15 mouse cellular contexts compared by ENCODE assay signal in genomic region chr9:25498770-25499169, GRCm38 (mm10). TPM values are rescaled to one million over a fixed set of nuclear protein-coding genes. Genes with fewer than 3 reads are reported as not detected.
DNase-seq lines count a peak whose midpoint lies in the region; ATAC-seq and TF ChIP-seq lines count a peak whose summit lies in the region.
"Had no signal": no experiment of that assay in that cellular context is flagged by ENCODE, and none has a peak within 500 bp of the region (broad histone marks: within the 10 kb centered on the region; RNA-seq: fewer than 3 reads in every experiment).

No protein-coding gene starts in this region.

- H3K36me3 ChIP-seq in intestine, postnatal 0 days (ENCODE audit: control insufficient read depth, insufficient read depth) = no peaks in the 10 kb centered on the region
- H3K36me3 ChIP-seq in intestine, embryonic 15.5 days = no peaks in the 10 kb centered on the region
- H3K36me3 ChIP-seq: liver, embryonic 15.5 days; midbrain, embryonic 12.5 days had no signal

- H3K27me3 ChIP-seq in intestine, postnatal 0 days (replicated peaks; ENCODE audit: control insufficient read depth, insufficient read depth, low read length) = no peaks in the 10 kb centered on the region
- no peaks in the 10 kb centered on the region for H3K27me3 ChIP-seq in intestine, embryonic 15.5 days (replicated peaks)
- H3K27me3 ChIP-seq: liver, embryonic 15.5 days; midbrain, embryonic 12.5 days had no signal

- no peak overlapping the region for H3K4me2 ChIP-seq in intestine, postnatal 0 days (replicated peaks; ENCODE audit: low read depth)
- H3K4me2 ChIP-seq in intestine, embryonic 15.5 days (replicated peaks) = no peak overlapping the region
- H3K4me2 ChIP-seq: liver, embryonic 15.5 days; midbrain, embryonic 12.5 days had no signal

- no peak overlapping the region for H3K27ac ChIP-seq in intestine, postnatal 0 days (ENCODE audit: low read depth, low read length)
- no peak overlapping the region for H3K27ac ChIP-seq in intestine, embryonic 15.5 days
- H3K27ac ChIP-seq: liver, embryonic 15.5 days; midbrain, embryonic 12.5 days had no signal

- no peaks in the 10 kb centered on the region for H3K9me3 ChIP-seq in intestine, postnatal 0 days (ENCODE audit: control insufficient read depth)
- no peaks in the 10 kb centered on the region for H3K9me3 ChIP-seq in intestine, embryonic 15.5 days
- H3K9me3 ChIP-seq: heart, embryonic 10.5 days; liver, embryonic 15.5 days; midbrain, embryonic 12.5 days had no signal

- peak; percentile 47; the same call in 1 of the 2 replicates for ATAC-seq in intestine, postnatal 0 days
- ATAC-seq in intestine, embryonic 15.5 days = no peak
- ATAC-seq: forebrain, embryonic 16.5 days had no signal

- peak; percentile 37 for DNase-seq in embryo, embryonic 10 days (ENCODE audit: low spot score)
- DNase-seq in embryo, embryonic 9.5 days (ENCODE audit: extremely low spot score) = no peak
- DNase-seq in adrenal gland, postnatal 36 days = peak; percentile 52 to 63
- DNase-seq in kidney, postnatal 10 days = peak; percentile 59
- DNase-seq in spleen, postnatal 14 days (ENCODE audit: low spot score in 2 of 2) = no peak
- no peak for DNase-seq in thymus, postnatal 36 days
- DNase-seq: cerebellum, adult 18-20 months; left cerebral cortex, postnatal 4 days; thymus, postnatal 14 days had no signal

- WGBS in intestine, postnatal 0 days = 16% methylated on average over 4 of the region's 4 CpGs
- 23% methylated on average over 4 of the region's 4 CpGs for WGBS in intestine, embryonic 15.5 days

- H3K9ac ChIP-seq in intestine, postnatal 0 days (ENCODE audit: low read depth, low read length) = no peak overlapping the region
- H3K9ac ChIP-seq in intestine, embryonic 15.5 days = no peak overlapping the region
- H3K9ac ChIP-seq: liver, embryonic 15.5 days; midbrain, embryonic 12.5 days had no signal

- H3K4me1 ChIP-seq in intestine, postnatal 0 days (replicated peaks; ENCODE audit: control insufficient read depth, insufficient read depth, low read length) = no peaks in the 10 kb centered on the region
- H3K4me1 ChIP-seq in intestine, embryonic 15.5 days (replicated peaks) = 0 out of 2 replicates have a peak, but pooled peaks cover 4% of the 10 kb centered on the region
- H3K4me1 ChIP-seq: liver, embryonic 15.5 days; midbrain, embryonic 12.5 days had no signal

- TF ChIP-seq CTCF in intestine, postnatal 0 days (IDR thresholded peaks at IDR 0.05; ENCODE audit: low read depth) = no peak; the same call in 1 of the 2 replicates

- H3K4me3 ChIP-seq in intestine, postnatal 0 days (ENCODE audit: low read depth, low read length) = no peak overlapping the region
- no peak overlapping the region for H3K4me3 ChIP-seq in intestine, embryonic 15.5 days (replicated peaks)
- H3K4me3 ChIP-seq: heart, embryonic 10.5 days; liver, embryonic 15.5 days; midbrain, embryonic 12.5 days had no signal

RNA-seq across cellular contexts. Expression of gene Eepd1, which starts 17.4 kb away (rescaled TPM):
- polyA plus RNA-seq in intestine, postnatal 0 days (2015; fragmentation: Nextera tagmentation; extraction: Ambion mirVana) = 26.1 and 27.4 TPM in 2 replicates
- 5.9 and 6.5 TPM in 2 replicates for polyA plus RNA-seq in intestine, embryonic 15.5 days (2015; fragmentation: Nextera tagmentation; extraction: Ambion mirVana)
- 10 to 100 TPM; 43.6 to 66.9 TPM for total RNA-seq in adrenal gland, postnatal 36 days (2021)

Comparison
In these comparisons a context has a peak if more than half of its experiments do, and no peak if none do; other contexts are left out.
1. DNase-seq: peak in embryo, embryonic 10 days (single experiment), adrenal gland, postnatal 36 days (2 of 2) and kidney, postnatal 10 days (single experiment); none in embryo, embryonic 9.5 days (single experiment), spleen, postnatal 14 days (0 of 2) and thymus, postnatal 36 days (0 of 2).